Mouse (Mus musculus) kidney, embryonic 14.5 days (tissue): ENCODE results near the gene Pdgfa. TPM values are rescaled to one million over a fixed set of nuclear protein-coding genes. Genes with fewer than 3 reads are reported as not detected.

Experiments
- ATAC-seq: fragments of 200-750 bp; cut with Nextera tagmentation; 2 replicates; pipeline ENCODE4 v1.8.0; 2017; ENCODE audit warnings: moderate number of reproducible peaks, mild to moderate bottlenecking, moderate TSS enrichment, moderate library complexity; ENCODE audit not compliant: low FRiP score, low TSS enrichment
- H3K27ac ChIP-seq: fragments of 300-500 bp; sonication (generic); 2 replicates; pipeline ENCODE4 v1.5.1; 2014; ENCODE audit warnings: low read depth, mild to moderate bottlenecking, low read length, moderate library complexity, mixed read lengths
- H3K27me3 ChIP-seq: fragments of 300-500 bp; sonication (generic); 2 replicates; pipeline ENCODE4 v1.6.1; 2014; ENCODE audit warnings: mild to moderate bottlenecking, low read length; ENCODE audit not compliant: control insufficient read depth, insufficient read depth
- H3K36me3 ChIP-seq: fragments of 300-500 bp; sonication (generic); 2 replicates; pipeline ENCODE4 v1.6.1; 2014; ENCODE audit warnings: low read length, mixed read lengths; ENCODE audit not compliant: control insufficient read depth, insufficient read depth
- H3K4me1 ChIP-seq: fragments of 300-500 bp; sonication (generic); 2 replicates; pipeline ENCODE4 v1.6.1; 2014; ENCODE audit warnings: low read length, mixed read lengths; ENCODE audit not compliant: control insufficient read depth, insufficient read depth
- H3K4me2 ChIP-seq: fragments of 300-500 bp; sonication (generic); replicated peaks from 2 replicates; pipeline ENCODE4 v1.6.1; 2014; ENCODE audit warnings: low read depth, mild to moderate bottlenecking, low read length
- H3K4me3 ChIP-seq: fragments of 300-500 bp; sonication (generic); 2 replicates; pipeline ENCODE4 v1.5.1; 2014; ENCODE audit warnings: mild to moderate bottlenecking, low read length
- H3K9ac ChIP-seq: fragments of 300-500 bp; sonication (generic); 2 replicates; pipeline ENCODE4 v1.6.1; 2014; ENCODE audit warnings: low read depth, mild to moderate bottlenecking, low read length, moderate library complexity
- H3K9me3 ChIP-seq: fragments of 300-500 bp; sonication (generic); 2 replicates; pipeline ENCODE4 v1.6.1; 2016; ENCODE audit warnings: low read length; ENCODE audit not compliant: control insufficient read depth
- WGBS: fragments of 180-500 bp; shearing (Covaris S2); extraction: QIAGEN DNeasy Blood & Tissue Kit; methylation state at CpG from one replicate; pipeline ENCODE4 v1.1.7; 2014; 5-methylcytosine and 5-hydroxymethylcytosine counted together
- polyA plus RNA-seq: library from polyadenylated mRNA; unstranded; fragments of >200 nt; fragmentation: Nextera tagmentation; extraction: Ambion mirVana; gene quantifications from 2 replicates; pipeline ENCODE4 v1.2.1, GENCODE M21; 2014

Pdgfa gene
- polyA plus RNA-seq, 1 experiment from 2014 or later = 57.7 TPM

- 24% methylated on average over 4 of the region's 4 CpGs for WGBS
- no peak for ATAC-seq
- H3K4me1 ChIP-seq = peaks cover 35% of the 10 kb centered on the region
- no peak overlapping the region for H3K9ac ChIP-seq
- H3K27ac ChIP-seq = no peak overlapping the region
- peaks cover 14% of the 10 kb centered on the region for H3K36me3 ChIP-seq
- H3K4me2 ChIP-seq = peak overlapping the region; percentile 91; the same call in 1 of the 2 replicates
- no peaks in the 10 kb centered on the region for H3K9me3 ChIP-seq
- peaks cover 16% of the 10 kb centered on the region for H3K27me3 ChIP-seq
- H3K4me3 ChIP-seq = no peak overlapping the region
These were observed 5.4 kb downstream of the Pdgfa start for GRCm38 (mm10) chr5:138991734-138992133.

- Histone ChIP-seq H3K4me2 (no peak overlapping the region; the same call in 1 of the 2 replicates), H3K4me1 (peaks cover 32% of the 10 kb centered on the region), H3K9me3 (no peaks in the 10 kb centered on the region), H3K27ac (no peak overlapping the region), H3K9ac (no peak overlapping the region; the same call in 1 of the 2 replicates), H3K27me3 (peaks cover 6% of the 10 kb centered on the region), H3K36me3 (peaks cover 21% of the 10 kb centered on the region), H3K4me3 (no peak overlapping the region)
- ATAC-seq = no peak
- WGBS = 41% methylated on average over 7 of the region's 7 CpGs
These were observed 6.3 kb downstream of the Pdgfa start for GRCm38 (mm10) chr5:138990659-138991380.

- H3K4me1 ChIP-seq = peaks cover 32% of the 10 kb centered on the region
- 89% methylated on average over 6 of the region's 6 CpGs for WGBS
- no peak overlapping the region for H3K4me2 ChIP-seq
These were observed 7.6 kb downstream of the Pdgfa start for GRCm38 (mm10) chr5:138989567-138989966.

GRCm38 (mm10) chr5:138988764-138989163 is 8.4 kb downstream of the Pdgfa start:
- no peak for ATAC-seq
- Histone ChIP-seq H3K9me3 (no peaks in the 10 kb centered on the region), H3K36me3 (peaks cover 38% of the 10 kb centered on the region), H3K4me3 (no peak overlapping the region), H3K4me2 (no peak overlapping the region), H3K4me1 (peaks cover 32% of the 10 kb centered on the region), H3K27me3 (peaks cover 5% of the 10 kb centered on the region; the same call in 1 of the 2 replicates), H3K27ac (no peak overlapping the region), H3K9ac (no peak overlapping the region)
- 44% methylated on average over 9 of the region's 9 CpGs for WGBS

More at GRCm38 (mm10) chr5:138989567-138989966, 7.6 kb downstream of the Pdgfa start:
- Histone ChIP-seq H3K9me3 (no peaks in the 10 kb centered on the region), H3K4me3 (no peak overlapping the region), H3K9ac (no peak overlapping the region), H3K27me3 (peaks cover 5% of the 10 kb centered on the region; the same call in 1 of the 2 replicates), H3K27ac (no peak overlapping the region), H3K36me3 (peaks cover 30% of the 10 kb centered on the region)
- no peak for ATAC-seq

GRCm38 (mm10) chr5:138987994-138988393 is 9.2 kb downstream of the Pdgfa start:
- peaks cover 41% of the 10 kb centered on the region for H3K36me3 ChIP-seq
- H3K4me3 ChIP-seq = no peak overlapping the region
- no peaks in the 10 kb centered on the region for H3K9me3 ChIP-seq
- H3K27me3 ChIP-seq = peaks cover 5% of the 10 kb centered on the region; the same call in 1 of the 2 replicates
- no peak overlapping the region for H3K4me2 ChIP-seq
- H3K9ac ChIP-seq = no peak overlapping the region
- H3K27ac ChIP-seq = no peak overlapping the region
- ATAC-seq = no peak
- WGBS = 82% methylated on average over 10 of the region's 10 CpGs
- peaks cover 26% of the 10 kb centered on the region for H3K4me1 ChIP-seq

- H3K4me2 ChIP-seq = no peak overlapping the region
- H3K27ac ChIP-seq = no peak overlapping the region
- ATAC-seq = no peak
- H3K27me3 ChIP-seq = no peaks in the 10 kb centered on the region
- no peak overlapping the region for H3K4me3 ChIP-seq
- peaks cover 51% of the 10 kb centered on the region for H3K36me3 ChIP-seq
- WGBS = 73% methylated on average over 5 of the region's 9 CpGs
- H3K4me1 ChIP-seq = peaks cover 16% of the 10 kb centered on the region
- no peaks in the 10 kb centered on the region for H3K9me3 ChIP-seq
- no peak overlapping the region for H3K9ac ChIP-seq
These were observed 15.2 kb downstream of the Pdgfa start for GRCm38 (mm10) chr5:138981921-138982320.

GRCm38 (mm10) chr5:138980608-138981007 is 16.6 kb downstream of the Pdgfa start:
- H3K9ac ChIP-seq = no peak overlapping the region
- ATAC-seq = no peak
- 77% methylated on average over 9 of the region's 9 CpGs for WGBS
- no peaks in the 10 kb centered on the region for H3K9me3 ChIP-seq
- peaks cover 42% of the 10 kb centered on the region for H3K36me3 ChIP-seq
- no peak overlapping the region for H3K4me2 ChIP-seq
- no peaks in the 10 kb centered on the region for H3K27me3 ChIP-seq
- no peak overlapping the region for H3K27ac ChIP-seq
- no peak overlapping the region for H3K4me3 ChIP-seq
- peaks cover 16% of the 10 kb centered on the region for H3K4me1 ChIP-seq

- Histone ChIP-seq H3K9ac (no peak overlapping the region), H3K9me3 (no peaks in the 10 kb centered on the region), H3K27me3 (no peaks in the 10 kb centered on the region), H3K36me3 (peaks cover 41% of the 10 kb centered on the region), H3K4me3 (no peak overlapping the region), H3K4me2 (no peak overlapping the region), H3K27ac (no peak overlapping the region), H3K4me1 (peaks cover 16% of the 10 kb centered on the region)
- no peak for ATAC-seq
- WGBS = 60% methylated on average over 8 of the region's 8 CpGs
These were observed 17.3 kb downstream of the Pdgfa start for GRCm38 (mm10) chr5:138979840-138980239.

GRCm38 (mm10) chr5:138977759-138978158 is 19.4 kb downstream of the Pdgfa start:
- WGBS = 22% methylated on average over 3 of the region's 3 CpGs
- no peaks in the 10 kb centered on the region for H3K27me3 ChIP-seq
- no peak overlapping the region for H3K4me3 ChIP-seq
- H3K9ac ChIP-seq = no peak overlapping the region
- no peak overlapping the region for H3K4me2 ChIP-seq
- no peak overlapping the region for H3K27ac ChIP-seq
- H3K4me1 ChIP-seq = peaks cover 16% of the 10 kb centered on the region
- H3K36me3 ChIP-seq = peaks cover 27% of the 10 kb centered on the region; the same call in 1 of the 2 replicates
- H3K9me3 ChIP-seq = no peaks in the 10 kb centered on the region
- ATAC-seq = peak; percentile 29; the same call in 1 of the 2 replicates
